Mouse (Mus musculus): ENCODE measurements around the gene Olfr552.
"Not testable (repeated sequence)": the region's sequence is repeated elsewhere in the genome, so short reads cannot be mapped to it uniquely, and the experiment has no call there.

The Olfr552 gene

DNA sequence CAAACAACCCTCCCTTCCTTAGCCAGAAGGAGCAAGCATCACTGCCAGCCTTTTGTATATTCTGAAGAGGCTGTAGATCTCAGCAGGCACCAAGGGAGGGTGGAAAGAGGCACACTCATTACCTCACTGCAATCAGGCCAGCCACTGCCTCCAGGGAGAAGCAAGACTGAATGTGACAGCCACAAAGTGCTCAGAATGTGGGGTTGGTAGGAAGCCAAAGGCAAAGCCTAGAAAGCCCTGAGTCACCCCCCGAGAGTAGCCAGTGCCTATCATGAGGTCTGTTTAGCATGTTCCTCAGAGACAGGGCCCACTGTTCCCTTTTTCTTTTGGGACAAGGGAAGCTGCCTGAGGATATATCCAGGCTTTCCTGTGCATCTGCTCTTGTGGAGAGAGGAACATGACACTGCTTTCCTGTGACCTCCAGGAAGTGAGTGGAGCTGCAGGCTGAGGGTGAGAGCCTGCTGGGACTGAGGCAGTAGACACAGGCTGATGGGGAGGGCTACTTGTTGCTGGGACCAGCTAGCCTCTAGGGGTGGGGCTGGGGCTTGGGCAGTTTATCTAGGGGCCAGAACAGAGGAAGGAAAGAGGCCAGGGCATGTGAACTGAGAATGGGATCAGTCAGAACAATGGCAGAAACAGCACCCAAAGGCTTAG lies at the start of gene Olfr552:
Gene Olfr552, plus strand, starts transcription at position 393 of the 654 bp plus-strand sequence.
- DNase-seq (ENCODE audit: low spot score), result no peak

GRCm38 (mm10) chr7:102549570-102549969 lies 48.0 kb upstream of the Olfr552 start, which contains the start of gene Olfr549:
Gene Olfr549, plus strand, starts transcription at chr7:102549870.
- DNase-seq (ENCODE audit: low spot score), result no peak

- no peak for DNase-seq (ENCODE audit: low spot score)
Measured at GRCm38 (mm10) chr7:102553279-102553678, 44.3 kb upstream of the Olfr552 start.

DNA sequence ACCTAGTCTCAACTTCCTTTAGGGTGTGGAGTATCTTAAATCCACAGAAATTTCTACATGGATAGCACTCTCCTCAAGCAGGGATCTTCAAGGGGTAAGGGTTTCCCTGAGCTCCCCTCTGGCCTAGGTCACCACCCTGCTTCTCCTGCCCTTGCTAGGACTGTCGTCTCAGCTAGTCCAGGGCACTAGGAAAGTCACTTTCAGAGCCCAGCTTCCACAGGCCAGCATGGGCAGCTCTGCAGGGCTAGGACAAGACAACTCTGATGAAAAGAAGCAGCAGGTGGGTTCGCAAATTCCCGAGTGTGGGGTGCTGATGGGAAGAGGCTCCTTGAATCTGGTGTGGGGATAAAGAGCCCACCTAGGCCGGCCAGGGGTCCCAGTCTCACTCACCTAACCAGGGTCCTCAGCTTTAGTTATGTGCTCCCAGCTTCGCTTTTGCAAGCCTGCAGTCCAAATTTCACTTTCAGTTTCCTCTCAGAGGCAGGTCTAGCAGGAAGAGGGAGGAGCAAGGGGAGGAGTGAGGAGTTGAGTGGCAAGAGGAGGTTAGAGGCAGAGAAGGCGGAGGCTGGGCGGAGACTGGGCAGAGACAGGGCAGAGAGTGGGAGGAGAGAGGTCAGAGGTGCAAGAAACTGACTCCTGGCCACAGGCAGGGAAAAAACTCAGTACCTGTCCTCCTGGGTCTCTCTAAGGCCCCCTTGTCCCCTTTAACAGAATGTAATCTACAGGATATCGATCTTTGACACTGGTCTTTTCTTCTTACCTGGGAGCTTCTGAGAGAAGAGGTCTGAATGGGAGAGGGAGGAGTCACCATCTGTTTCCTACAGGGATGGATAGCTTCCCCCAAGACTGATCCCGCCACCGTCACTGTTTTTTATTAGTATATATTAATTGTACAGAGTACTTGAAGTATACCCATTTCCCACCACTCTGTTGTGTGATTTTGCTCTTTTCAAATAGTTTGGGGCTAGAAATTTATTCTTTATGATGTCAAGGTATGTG lies 32.3 kb upstream of the Olfr552 start, which contains the start of gene Trim21:
Gene Trim21, minus strand, starts transcription at position 488 of the 999 bp plus-strand sequence.
- DNase-seq (ENCODE audit: low spot score), result peak; percentile 78

DNA sequence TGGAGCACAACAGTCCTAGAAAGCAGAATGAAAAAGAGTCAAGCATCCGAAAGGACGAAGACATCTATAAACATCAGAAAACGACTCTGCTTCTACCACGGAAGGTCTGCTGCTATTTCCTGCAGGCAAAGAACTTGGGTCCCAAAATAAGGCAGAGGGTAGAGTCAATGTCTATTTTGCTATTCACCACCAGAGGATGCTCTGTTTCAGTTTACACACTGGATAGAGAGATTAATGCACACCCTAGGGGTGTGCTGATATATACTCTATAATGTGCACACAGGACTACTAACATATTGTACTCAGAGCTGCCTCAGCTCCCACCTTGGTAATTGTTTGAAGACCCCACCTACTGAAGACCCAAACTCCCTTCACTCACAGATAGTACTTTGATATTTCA lies 31.4 kb upstream of the Olfr552 start:
- DNase-seq (ENCODE audit: low spot score), result no peak

GRCm38 (mm10) chr7:102571142-102571541 lies 26.4 kb upstream of the Olfr552 start, which contains the start of gene Olfr550:
Gene Olfr550, plus strand, starts transcription at chr7:102571442.
- DNase-seq (ENCODE audit: low spot score), result no peak

DNA sequence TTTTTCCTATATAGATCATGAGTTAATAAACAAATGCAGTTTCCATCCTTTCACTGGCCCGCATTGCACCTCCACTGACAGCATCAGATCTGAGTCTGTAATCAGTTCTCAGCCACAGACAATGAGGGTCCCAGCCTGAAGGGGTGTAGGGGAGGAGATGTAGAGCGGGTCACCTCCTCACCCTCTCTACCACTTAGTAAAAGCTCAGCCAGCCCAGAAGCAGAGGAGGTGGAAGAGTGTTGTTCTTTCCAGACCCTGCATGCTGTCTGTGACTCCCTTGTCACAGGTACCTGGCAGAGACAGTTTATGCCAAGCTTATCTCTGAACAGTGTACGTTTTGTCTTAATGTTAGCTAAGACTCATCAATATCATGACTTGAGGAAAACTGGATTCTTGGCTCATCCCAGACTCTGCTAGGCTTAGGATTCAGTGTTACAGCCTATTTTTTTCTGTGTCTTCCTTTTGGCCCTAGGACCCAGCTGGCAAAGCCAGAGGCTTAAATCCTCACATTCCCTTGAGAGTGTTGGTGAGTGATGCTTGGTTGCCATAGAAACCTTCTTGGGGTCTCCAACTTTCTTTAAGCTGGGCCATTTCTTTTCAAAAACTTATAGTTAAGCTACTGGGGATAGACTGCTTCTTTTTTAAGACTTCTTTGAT lies 24.3 kb upstream of the Olfr552 start:
- DNase-seq (ENCODE audit: low spot score), result no peak

GRCm38 (mm10) chr7:102575998-102576397 lies 21.6 kb upstream of the Olfr552 start:
- no peak for DNase-seq (ENCODE audit: low spot score)

DNA sequence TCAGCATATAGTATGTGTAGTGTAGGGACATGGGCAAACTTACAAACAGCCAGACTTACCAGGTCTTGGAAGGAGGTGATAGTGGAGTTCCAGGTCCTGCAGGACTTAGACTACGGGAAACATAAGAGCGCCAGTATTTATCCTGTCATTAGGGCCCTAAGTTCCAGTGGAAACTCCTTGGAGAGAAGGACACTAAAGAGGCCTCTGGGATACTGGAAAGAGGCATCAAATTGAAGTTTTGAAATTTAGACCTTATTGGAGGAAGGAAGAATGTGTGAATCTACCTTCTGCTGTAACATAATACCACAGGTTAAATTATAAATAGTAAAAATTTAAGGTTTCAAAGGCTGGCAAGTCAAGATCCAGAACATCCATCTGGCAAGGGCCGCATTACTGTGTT lies 5.8 kb upstream of the Olfr552 start, which contains the start of gene Olfr551:
Gene Olfr551, minus strand, starts transcription at position 101 of the 400 bp plus-strand sequence.
- DNase-seq (ENCODE audit: low spot score), result no peak

- no peak for DNase-seq (ENCODE audit: low spot score)
Measured at GRCm38 (mm10) chr7:102618118-102618517, 20.5 kb downstream of the Olfr552 start, which contains the start of gene Olfr553. Gene Olfr553, minus strand, starts transcription at chr7:102618218.

DNA sequence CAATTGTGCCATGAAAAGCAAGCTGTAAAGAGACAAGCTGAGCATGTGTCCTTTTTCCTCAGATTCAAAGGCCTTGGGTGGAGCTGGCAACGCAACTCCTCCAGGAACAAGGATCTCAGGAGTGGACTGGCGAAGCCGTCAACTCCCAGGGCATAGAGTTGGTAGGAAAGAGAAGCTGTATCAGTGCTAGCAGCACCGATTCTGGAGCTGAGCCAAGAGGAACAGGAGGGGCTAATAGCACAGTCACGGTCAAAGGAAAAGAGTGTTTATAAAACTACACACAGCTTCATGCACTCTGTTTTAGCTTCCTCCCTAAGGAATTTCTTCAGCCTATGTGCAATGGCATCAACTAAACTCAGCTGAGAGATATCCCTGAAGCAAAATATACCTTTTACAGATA lies 22.0 kb downstream of the Olfr552 start:
- no peak for DNase-seq (ENCODE audit: low spot score)

GRCm38 (mm10) chr7:102620368-102620767 lies 22.8 kb downstream of the Olfr552 start:
- not testable (repeated sequence) for DNase-seq (ENCODE audit: low spot score)

- DNase-seq (ENCODE audit: low spot score), result peak; percentile 51
Measured at GRCm38 (mm10) chr7:102636665-102637064, 39.1 kb downstream of the Olfr552 start.

DNA sequence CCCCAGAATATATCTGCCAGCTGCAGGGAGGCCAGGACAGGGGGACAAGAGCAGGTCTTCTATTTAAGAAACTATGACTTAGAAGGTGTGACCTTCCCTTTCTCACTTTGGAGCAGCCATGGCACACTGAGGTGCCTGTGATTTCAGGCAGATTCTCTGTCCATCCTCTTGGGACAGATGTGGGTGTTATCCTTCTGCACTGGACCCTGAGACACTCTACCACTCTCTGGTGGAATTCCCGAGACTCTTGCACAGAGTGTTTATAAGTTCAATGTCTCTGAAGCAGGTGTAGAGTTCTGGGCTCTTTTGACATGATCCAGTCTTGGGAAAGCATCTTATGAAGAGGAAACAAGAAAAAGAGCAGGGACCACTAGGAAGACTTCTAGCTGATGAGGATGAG lies 40.6 kb downstream of the Olfr552 start, which contains the start of gene Olfr554:
Gene Olfr554, plus strand, starts transcription at position 301 of the 400 bp plus-strand sequence.
- no peak for DNase-seq (ENCODE audit: low spot score)

- DNase-seq (ENCODE audit: low spot score), result not testable (repeated sequence)
Measured at GRCm38 (mm10) chr7:102644945-102645344, 47.4 kb downstream of the Olfr552 start.
